14 mouse cellular contexts compared by ENCODE assay signal in genomic region chr1:91897078-91897477, GRCm38 (mm10).
DNase-seq lines count a peak whose midpoint lies in the region; ATAC-seq and TF ChIP-seq lines count a peak whose summit lies in the region.
"Had no signal": no experiment of that assay in that cellular context is flagged by ENCODE, and none has a peak within 500 bp of the region (broad histone marks: within the 10 kb centered on the region; RNA-seq: fewer than 3 reads in every experiment).

No protein-coding gene starts in this region.

- no peaks in the 10 kb centered on the region for H3K27me3 ChIP-seq in lung, embryonic 14.5 days (ENCODE audit: insufficient read depth, low read length)
- 0 out of 2 replicates have a peak, but pooled peaks cover 4% of the 10 kb centered on the region for H3K27me3 ChIP-seq in E14TG2a.4 (ENCODE audit: insufficient read depth, low read length)
- H3K27me3 ChIP-seq in limb, embryonic 10.5 days (ENCODE audit: low read depth, poor library complexity, severe bottlenecking) = no peaks in the 10 kb centered on the region
- H3K27me3 ChIP-seq: embryonic facial prominence, embryonic 12.5 days; hindbrain, embryonic 15.5 days; liver, embryonic 15.5 days; neural tube, embryonic 13.5 days had no signal

- no peak overlapping the region for H3K27ac ChIP-seq in lung, embryonic 14.5 days (ENCODE audit: low read depth)
- H3K27ac ChIP-seq in limb, embryonic 10.5 days = no peak overlapping the region
- H3K27ac ChIP-seq: embryonic facial prominence, embryonic 12.5 days; hindbrain, embryonic 15.5 days; liver, embryonic 15.5 days; neural tube, embryonic 13.5 days had no signal

- no peak overlapping the region for H3K4me2 ChIP-seq in lung, embryonic 14.5 days
- H3K4me2 ChIP-seq: embryonic facial prominence, embryonic 12.5 days; hindbrain, embryonic 15.5 days; liver, embryonic 15.5 days; neural tube, embryonic 13.5 days had no signal

- TF ChIP-seq CTCF in lung, embryonic 14.5 days (IDR thresholded peaks at IDR 0.05; ENCODE audit: low read depth) = peak; percentile 53
- TF ChIP-seq CTCF in E14TG2a.4 (conservative IDR thresholded peaks at IDR 0.05; ENCODE audit: low read length) = peak; percentile 40

- H3K36me3 ChIP-seq in lung, embryonic 14.5 days (ENCODE audit: insufficient read depth) = no peaks in the 10 kb centered on the region
- H3K36me3 ChIP-seq in E14TG2a.4 (ENCODE audit: insufficient read depth, low read length) = no peaks in the 10 kb centered on the region
- no peaks in the 10 kb centered on the region for H3K36me3 ChIP-seq in limb, embryonic 10.5 days
- H3K36me3 ChIP-seq: embryonic facial prominence, embryonic 12.5 days; hindbrain, embryonic 15.5 days; liver, embryonic 15.5 days; neural tube, embryonic 13.5 days had no signal

- H3K4me3 ChIP-seq in lung, embryonic 14.5 days (ENCODE audit: low read depth, low read length) = no peak overlapping the region
- no peak overlapping the region for H3K4me3 ChIP-seq in E14TG2a.4 (replicated peaks; ENCODE audit: low read length)
- H3K4me3 ChIP-seq in limb, embryonic 10.5 days = no peak overlapping the region
- H3K4me3 ChIP-seq: embryonic facial prominence, embryonic 12.5 days; hindbrain, embryonic 15.5 days; liver, embryonic 15.5 days; neural tube, embryonic 13.5 days had no signal

- no peaks in the 10 kb centered on the region for H3K9me3 ChIP-seq in lung, embryonic 14.5 days (ENCODE audit: low read depth, low read length)
- peaks cover 6% of the 10 kb centered on the region; the same call in 1 of the 2 replicates for H3K9me3 ChIP-seq in E14TG2a.4 (ENCODE audit: low read length)
- H3K9me3 ChIP-seq in limb, embryonic 10.5 days (replicated peaks) = no peaks in the 10 kb centered on the region
- H3K9me3 ChIP-seq: embryonic facial prominence, embryonic 12.5 days; hindbrain, embryonic 15.5 days; liver, embryonic 15.5 days; neural tube, embryonic 13.5 days had no signal

- no peak for ATAC-seq in lung, embryonic 14.5 days (ENCODE audit: insufficient read depth)
- ATAC-seq: Patski had no signal

- no peak for DNase-seq in lung, embryonic 14.5 days
- DNase-seq in lung, postnatal 36 days = no peak
- DNase-seq in T-cell, adult 2 months (ENCODE audit: low spot score) = peak; percentile 12
- peak; percentile 15 for DNase-seq in thymus, postnatal 25 days
- DNase-seq in limb, embryonic 10.5 days (ENCODE audit: low spot score) = no peak
- DNase-seq in kidney, postnatal 4 days = no peak
- DNase-seq: cerebellum, postnatal 36 days; kidney, adult 9 months had no signal

- H3K9ac ChIP-seq in lung, embryonic 14.5 days = no peak overlapping the region
- H3K9ac ChIP-seq: embryonic facial prominence, embryonic 12.5 days; hindbrain, embryonic 15.5 days; liver, embryonic 15.5 days; neural tube, embryonic 13.5 days had no signal

- WGBS in lung, embryonic 14.5 days = 82% methylated on average over 2 of the region's 2 CpGs
- 88% methylated on average over 2 of the region's 2 CpGs for WGBS in limb, embryonic 10.5 days

- no peaks in the 10 kb centered on the region for H3K4me1 ChIP-seq in lung, embryonic 14.5 days (ENCODE audit: insufficient read depth)
- peaks cover 13% of the 10 kb centered on the region for H3K4me1 ChIP-seq in E14TG2a.4 (replicated peaks; ENCODE audit: low read depth, low read length)
- 0 out of 2 replicates have a peak, but pooled peaks cover 2% of the 10 kb centered on the region for H3K4me1 ChIP-seq in limb, embryonic 10.5 days
- H3K4me1 ChIP-seq: embryonic facial prominence, embryonic 12.5 days; hindbrain, embryonic 15.5 days; neural tube, embryonic 13.5 days had no signal

Comparison
In these comparisons a context has a peak if more than half of its experiments do, and no peak if none do; other contexts are left out.
1. DNase-seq: peak in T-cell, adult 2 months (single experiment) and thymus, postnatal 25 days (single experiment); none in lung, embryonic 14.5 days (single experiment), lung, postnatal 36 days (single experiment), limb, embryonic 10.5 days (single experiment) and kidney, postnatal 4 days (0 of 2).